Mouse (Mus musculus) midbrain, embryonic 15.5 days (tissue): ENCODE results near the gene Rbx1. TPM values are rescaled to one million over a fixed set of nuclear protein-coding genes. Genes with fewer than 3 reads are reported as not detected.

Source experiments
- polyA plus RNA-seq: library from polyadenylated mRNA; unstranded; fragments of >200 nt; fragmentation: Nextera tagmentation; extraction: Ambion mirVana; gene quantifications from 2 replicates; pipeline ENCODE4 v1.2.1, GENCODE M21; 2015

Gene Rbx1
- polyA plus RNA-seq, 1 experiment from 2014 or later = 390 TPM

Other genes starting within 250 kb of the Rbx1 start
- 5.3 and 5.8 TPM in 2 replicates for gene Mchr1, start 230.8 kb upstream of the Rbx1 start, polyA plus RNA-seq
- 132 and 138 TPM in 2 replicates for gene Slc25a17, start 105.5 kb upstream of the Rbx1 start, polyA plus RNA-seq
- gene St13, start 66.2 kb upstream of the Rbx1 start, polyA plus RNA-seq = 180 and 190 TPM in 2 replicates
- 9.5 and 11.2 TPM in 2 replicates for gene Xpnpep3, start 66.2 kb upstream of the Rbx1 start, polyA plus RNA-seq
- 1.6 and 1.9 TPM in 2 replicates for gene Dnajb7, start 58.0 kb upstream of the Rbx1 start, polyA plus RNA-seq
- 22.7 and 25.7 TPM in 2 replicates for gene Ep300, start 119.1 kb downstream of the Rbx1 start, polyA plus RNA-seq
- gene L3mbtl2, start 197.6 kb downstream of the Rbx1 start, polyA plus RNA-seq = 31.5 and 32.1 TPM in 2 replicates
- 31.2 and 33.7 TPM in 2 replicates for gene Chadl, start 231.0 kb downstream of the Rbx1 start, polyA plus RNA-seq